Mouse (Mus musculus): ENCODE data around the gene Gm20518. TPM values are rescaled to one million over a fixed set of nuclear protein-coding genes. Genes with fewer than 3 reads are reported as not detected.

The Gm20518 gene
- 1 to 10 TPM; 2.2 to 2.6 TPM for total RNA-seq (2021)
- long read RNA-seq, experiment 1, partial matches to known transcripts, result 3 of 14 reads
- long read RNA-seq, experiment 1, other reads (novel, unspliced or antisense), result 11 of 14 reads
- long read RNA-seq, experiment 2, partial matches to known transcripts, result 2 of 16 reads
- long read RNA-seq, experiment 2, other reads (novel, unspliced or antisense), result 14 of 16 reads

GRCm38 (mm10) chr16:17891567-17891959 lies at the start of gene Gm20518:
TSS of gene Gm20518 (minus strand) at chr16:17891671.
- peak; percentile 99 for DNase-seq (ENCODE audit: low spot score in 2 of 2)
- no peak; the same call in none of the 2 replicates for TF ChIP-seq CTCF (conservative IDR thresholded peaks at IDR 0.05)
- Histone ChIP-seq H3K4me3 (peak within 1 kb of the TSS; percentile 85), H3K27ac (peak within 1 kb of the TSS; percentile 95)

GRCm38 (mm10) chr16:17939255-17939751 lies 47.8 kb upstream of the Gm20518 start:
- no peak for DNase-seq (ENCODE audit: low spot score in 2 of 2)
- no peak for TF ChIP-seq CTCF (conservative IDR thresholded peaks at IDR 0.05)
- Histone ChIP-seq H3K27ac (no peak overlapping the region), H3K4me3 (no peak overlapping the region)

- DNase-seq (ENCODE audit: low spot score in 2 of 2), result peak in 1 of 2 experiments; percentile 52
- TF ChIP-seq CTCF (conservative IDR thresholded peaks at IDR 0.05), result peak; percentile 86
- Histone ChIP-seq H3K27ac (no peak overlapping the region), H3K4me3 (no peak overlapping the region)
Observed at GRCm38 (mm10) chr16:17938821-17939220, 47.4 kb upstream of the Gm20518 start.

- DNase-seq (ENCODE audit: low spot score in 2 of 2), result no peak
- Histone ChIP-seq H3K27ac (no peak overlapping the region), H3K4me3 (no peak overlapping the region)
- no peak for TF ChIP-seq CTCF (conservative IDR thresholded peaks at IDR 0.05)
Observed at GRCm38 (mm10) chr16:17938187-17938586, 46.7 kb upstream of the Gm20518 start.

GRCm38 (mm10) chr16:17936776-17937175 lies 45.3 kb upstream of the Gm20518 start:
- TF ChIP-seq CTCF (conservative IDR thresholded peaks at IDR 0.05), result no peak
- DNase-seq (ENCODE audit: low spot score in 2 of 2), result no peak
- H3K4me3 ChIP-seq, result no peak overlapping the region
- H3K27ac ChIP-seq, result no peak overlapping the region

- Histone ChIP-seq H3K27ac (no peak overlapping the region), H3K4me3 (no peak overlapping the region)
- DNase-seq (ENCODE audit: low spot score in 2 of 2), result no peak
- no peak; the same call in 1 of the 2 replicates for TF ChIP-seq CTCF (conservative IDR thresholded peaks at IDR 0.05)
Observed at GRCm38 (mm10) chr16:17934445-17934910, 43.0 kb upstream of the Gm20518 start.

- no peak for DNase-seq (ENCODE audit: low spot score in 2 of 2)
- no peak overlapping the region for H3K27ac ChIP-seq
- no peak overlapping the region for H3K4me3 ChIP-seq
- TF ChIP-seq CTCF (conservative IDR thresholded peaks at IDR 0.05), result no peak
Observed at GRCm38 (mm10) chr16:17933594-17934444, 42.3 kb upstream of the Gm20518 start.

GRCm38 (mm10) chr16:17931906-17932460 lies 40.5 kb upstream of the Gm20518 start:
- DNase-seq (ENCODE audit: low spot score in 2 of 2), result no peak
- Histone ChIP-seq H3K27ac (no peak overlapping the region), H3K4me3 (no peak overlapping the region)
- no peak for TF ChIP-seq CTCF (conservative IDR thresholded peaks at IDR 0.05)

GRCm38 (mm10) chr16:17929631-17930030 lies 38.2 kb upstream of the Gm20518 start:
- no peak overlapping the region for H3K27ac ChIP-seq

GRCm38 (mm10) chr16:17929211-17929610 lies 37.7 kb upstream of the Gm20518 start:
- TF ChIP-seq CTCF (conservative IDR thresholded peaks at IDR 0.05), result no peak
- no peak for DNase-seq (ENCODE audit: low spot score in 2 of 2)
- Histone ChIP-seq H3K4me3 (no peak overlapping the region), H3K27ac (peak overlapping the region; percentile 93; the same call in 1 of the 2 replicates)

More at GRCm38 (mm10) chr16:17929631-17930030, 38.2 kb upstream of the Gm20518 start:
- no peak for DNase-seq (ENCODE audit: low spot score in 2 of 2)
- TF ChIP-seq CTCF (conservative IDR thresholded peaks at IDR 0.05), result no peak
- no peak overlapping the region for H3K4me3 ChIP-seq

- peak; percentile 84 for TF ChIP-seq CTCF (conservative IDR thresholded peaks at IDR 0.05)
- Histone ChIP-seq H3K27ac (peak overlapping the region; percentile 93), H3K4me3 (peak overlapping the region; percentile 95)
- DNase-seq (ENCODE audit: low spot score in 2 of 2), result peak; percentile 50 to 63
Observed at GRCm38 (mm10) chr16:17928627-17929104, 37.2 kb upstream of the Gm20518 start.

GRCm38 (mm10) chr16:17928087-17928580 lies 36.7 kb upstream of the Gm20518 start, which contains the start of gene Slc25a1:
TSS of gene Slc25a1 (minus strand) at chr16:17928219.
- TF ChIP-seq CTCF (conservative IDR thresholded peaks at IDR 0.05), result no peak
- Histone ChIP-seq H3K4me3 (peak within 1 kb of the TSS; percentile 95), H3K27ac (peak within 1 kb of the TSS; percentile 93)
- peak; percentile 78 to 82 for DNase-seq (ENCODE audit: low spot score in 2 of 2)
